Mouse (Mus musculus) erythroid progenitor cell, adult 5-6 weeks (primary cell): ENCODE data around the gene Samd13. TPM values are rescaled to one million over a fixed set of nuclear protein-coding genes. Genes with fewer than 3 reads are reported as not detected.

Experiments
- ATAC-seq: replicated peaks from 2 replicates; pipeline ENCODE4 v1.8.0; 2016; ENCODE audit warnings: moderate number of reproducible peaks, mild to moderate bottlenecking, moderate TSS enrichment, inconsistent platforms; ENCODE audit not compliant: poor library complexity, low FRiP score, severe bottlenecking
- total RNA-seq, 2 experiments: library from RNA; stranded (forward) in 1 of 2; stranded (reverse) in 1 of 2; fragments of 150-400 nt in 1 of 2; fragments of 186-747, 209-891 nt in 1 of 2; gene quantifications; 2 replicates each; pipeline versions ENCODE4 v1.2.3 to v1.2.4; 2015 to 2017; ENCODE audit warnings: low replicate concordance in 2 of 2

Samd13 gene
- total RNA-seq, 2 experiments from 2014 or later, result not detected

- no peak for ATAC-seq
Measured at GRCm38 (mm10) chr3:146620101-146620500, 65.3 kb downstream of the Samd13 start.

- ATAC-seq, result no peak
Measured at GRCm38 (mm10) chr3:146618357-146618756, 67.0 kb downstream of the Samd13 start.

- no peak for ATAC-seq
Measured at GRCm38 (mm10) chr3:146617946-146618345, 67.4 kb downstream of the Samd13 start.

GRCm38 (mm10) chr3:146616533-146617283 is 68.7 kb downstream of the Samd13 start:
- ATAC-seq, result no peak

GRCm38 (mm10) chr3:146615496-146615895 is 69.9 kb downstream of the Samd13 start, which contains the start of gene Dnase2b:
Gene Dnase2b, minus strand, starts transcription at chr3:146615596.
- ATAC-seq, result no peak

GRCm38 (mm10) chr3:146611821-146612220 is 73.6 kb downstream of the Samd13 start:
- no peak for ATAC-seq

GRCm38 (mm10) chr3:146611261-146611660 is 74.1 kb downstream of the Samd13 start:
- no peak for ATAC-seq

- ATAC-seq, result no peak
Measured at GRCm38 (mm10) chr3:146610322-146610721, 75.1 kb downstream of the Samd13 start.

GRCm38 (mm10) chr3:146607368-146607767 is 78.0 kb downstream of the Samd13 start:
- ATAC-seq, result no peak

GRCm38 (mm10) chr3:146604647-146605046 is 80.7 kb downstream of the Samd13 start:
- no peak for ATAC-seq

GRCm38 (mm10) chr3:146602531-146602930 is 82.9 kb downstream of the Samd13 start:
- no peak for ATAC-seq

GRCm38 (mm10) chr3:146601205-146601604 is 84.2 kb downstream of the Samd13 start:
- ATAC-seq, result no peak

- no peak for ATAC-seq
Measured at GRCm38 (mm10) chr3:146599198-146599900, 86.0 kb downstream of the Samd13 start.

- no peak for ATAC-seq
Measured at GRCm38 (mm10) chr3:146598411-146598810, 87.0 kb downstream of the Samd13 start.

- ATAC-seq, result no peak
Measured at GRCm38 (mm10) chr3:146596864-146597263, 88.5 kb downstream of the Samd13 start.

GRCm38 (mm10) chr3:146596387-146596786 is 89.0 kb downstream of the Samd13 start:
- ATAC-seq, result no peak

GRCm38 (mm10) chr3:146595440-146595839 is 90.0 kb downstream of the Samd13 start:
- no peak for ATAC-seq
